Mouse (Mus musculus) forebrain, embryonic 13.5 days (tissue): ENCODE results near the gene Osm. TPM values are rescaled to one million over a fixed set of nuclear protein-coding genes. Genes with fewer than 3 reads are reported as not detected.

Experiments used
- ATAC-seq: fragments of 200-750 bp; cut with Nextera tagmentation; 2 replicates; pipeline ENCODE4 v1.8.0; 2017
- H3K27ac ChIP-seq: fragments of 300-500 bp; sonication (generic); 2 replicates; pipeline ENCODE4 v1.5.1; 2015; ENCODE audit warnings: inconsistent platforms, mild to moderate bottlenecking, moderate library complexity
- H3K27me3 ChIP-seq: fragments of 300-500 bp; sonication (generic); 2 replicates; pipeline ENCODE4 v1.6.1; 2015; ENCODE audit warnings: mild to moderate bottlenecking, inconsistent platforms
- H3K36me3 ChIP-seq: fragments of 300-500 bp; sonication (generic); 2 replicates; pipeline ENCODE4 v1.6.1; 2015; ENCODE audit warnings: mild to moderate bottlenecking, inconsistent platforms; ENCODE audit not compliant: poor library complexity, severe bottlenecking
- H3K4me1 ChIP-seq: fragments of 300-500 bp; sonication (generic); 2 replicates; pipeline ENCODE4 v1.6.1; 2015; ENCODE audit warnings: inconsistent platforms
- H3K4me2 ChIP-seq: fragments of 300-500 bp; sonication (generic); 2 replicates; pipeline ENCODE4 v1.6.1; 2015; ENCODE audit warnings: inconsistent platforms, mild to moderate bottlenecking, moderate library complexity
- H3K4me3 ChIP-seq: fragments of 300-500 bp; sonication (generic); 2 replicates; pipeline ENCODE4 v1.5.1; 2015; ENCODE audit warnings: mild to moderate bottlenecking, inconsistent platforms
- H3K9ac ChIP-seq: fragments of 300-500 bp; sonication (generic); 2 replicates; pipeline ENCODE4 v1.6.1; 2015; ENCODE audit warnings: mild to moderate bottlenecking, inconsistent platforms
- H3K9me3 ChIP-seq: fragments of 300-500 bp; sonication (generic); replicated peaks from 2 replicates; pipeline ENCODE4 v1.6.1; 2016; ENCODE audit warnings: inconsistent platforms
- WGBS: fragments of 180-500 bp; shearing (Covaris S2); methylation state at CpG from one replicate; pipeline ENCODE4 v1.1.7; 2015; 5-methylcytosine and 5-hydroxymethylcytosine counted together
- polyA plus RNA-seq: library from polyadenylated mRNA; unstranded; fragments of >200 nt; fragmentation: Nextera tagmentation; extraction: Ambion mirVana; gene quantifications from 2 replicates; pipeline ENCODE4 v1.2.1, GENCODE M21; 2015

Gene Osm
- polyA plus RNA-seq, 1 experiment from 2014 or later = not detected

DNA sequence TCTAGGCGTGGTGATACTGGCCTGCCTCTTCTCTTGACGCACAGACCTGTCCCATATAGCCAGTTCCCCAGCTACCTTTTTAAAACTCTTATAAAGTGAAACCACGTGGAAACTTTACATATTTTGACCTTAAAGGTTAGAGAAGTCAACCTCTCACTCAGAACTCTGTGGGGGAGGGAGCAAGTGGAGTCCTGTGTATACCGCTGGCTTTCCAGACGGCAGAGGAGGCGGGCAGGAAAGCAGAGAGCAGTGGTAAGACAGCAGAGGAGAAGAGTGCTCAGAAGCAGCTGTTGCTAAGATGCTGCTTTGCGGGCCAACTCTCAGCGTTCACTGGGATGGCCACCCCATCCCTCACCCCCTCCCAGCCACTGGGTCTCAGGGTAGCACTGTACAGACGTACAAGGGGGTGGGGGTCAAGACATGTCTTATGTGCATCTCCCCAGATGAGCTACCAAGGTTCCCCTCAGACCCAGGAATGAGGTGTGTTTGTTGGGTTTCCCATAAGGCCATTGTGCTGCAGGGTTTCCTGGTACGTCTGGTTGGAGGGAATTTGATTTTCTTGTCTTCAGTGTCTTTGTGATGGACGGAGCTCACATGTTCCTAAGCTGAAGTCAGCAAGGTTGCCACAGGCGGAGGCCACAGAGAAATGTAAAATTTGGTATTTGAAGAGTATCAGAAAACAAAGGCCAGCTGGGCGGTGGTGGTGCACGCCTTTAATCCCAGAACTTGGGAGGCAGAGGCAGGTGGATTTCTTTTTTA, 11.2 kb downstream of the Osm start:
- no peaks in the 10 kb centered on the region for H3K9me3 ChIP-seq
- no peak overlapping the region for H3K9ac ChIP-seq
- no peak overlapping the region for H3K4me3 ChIP-seq
- no peak overlapping the region for H3K27ac ChIP-seq
- ATAC-seq = no peak
- WGBS = 81% methylated on average over 14 of the region's 14 CpGs
- no peaks in the 10 kb centered on the region for H3K4me1 ChIP-seq
- H3K36me3 ChIP-seq = no peaks in the 10 kb centered on the region
- no peak overlapping the region for H3K4me2 ChIP-seq
- no peaks in the 10 kb centered on the region for H3K27me3 ChIP-seq

DNA sequence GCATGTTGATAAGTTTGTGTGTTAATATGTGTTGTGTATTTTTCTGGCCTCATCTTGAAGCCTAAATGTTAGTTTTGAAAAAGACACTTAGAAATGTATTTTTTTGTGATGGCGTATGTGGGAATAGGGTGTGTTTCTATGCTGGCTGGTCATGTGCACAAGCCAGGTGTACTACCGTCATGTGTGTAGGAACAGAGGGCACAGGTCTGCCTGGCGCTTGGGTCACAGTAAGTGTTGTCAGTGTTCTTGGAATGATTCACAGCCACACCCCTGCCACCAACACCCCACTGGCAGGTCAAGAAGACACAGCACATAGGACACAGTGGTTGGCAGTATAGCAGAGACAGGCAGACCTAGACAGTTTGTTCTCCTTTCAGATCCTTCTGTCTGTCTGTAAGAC, 12.9 kb downstream of the Osm start:
- no peaks in the 10 kb centered on the region for H3K36me3 ChIP-seq
- no peak overlapping the region for H3K4me3 ChIP-seq
- no peak overlapping the region for H3K27ac ChIP-seq
- ATAC-seq = no peak
- no peaks in the 10 kb centered on the region for H3K27me3 ChIP-seq
- H3K4me1 ChIP-seq = no peaks in the 10 kb centered on the region
- H3K9ac ChIP-seq = no peak overlapping the region
- 98% methylated on average over 3 of the region's 3 CpGs for WGBS
- H3K9me3 ChIP-seq = no peaks in the 10 kb centered on the region
- no peak overlapping the region for H3K4me2 ChIP-seq

DNA sequence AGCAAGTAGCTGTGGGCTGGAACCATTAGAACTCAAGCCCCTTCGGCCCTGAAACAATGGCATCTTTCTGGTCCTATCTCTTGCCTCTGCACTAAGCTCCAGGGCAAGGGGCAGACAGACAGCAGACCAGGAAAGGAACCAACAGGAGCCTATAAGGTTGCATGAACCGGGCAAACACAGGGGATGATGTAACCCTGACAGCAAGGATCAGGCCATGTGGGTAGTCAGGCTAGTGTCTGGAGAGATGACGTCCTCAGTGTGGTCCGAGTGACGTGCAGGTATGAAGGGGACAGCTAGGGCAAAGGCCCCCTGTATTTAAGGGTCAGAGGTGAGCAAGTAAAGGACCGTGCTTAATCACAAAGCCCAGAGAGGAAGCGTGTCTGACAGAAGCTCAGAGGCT, 14.1 kb downstream of the Osm start:
- Histone ChIP-seq H3K27me3 (no peaks in the 10 kb centered on the region), H3K27ac (no peak overlapping the region), H3K4me3 (no peak overlapping the region), H3K9ac (no peak overlapping the region), H3K4me1 (no peaks in the 10 kb centered on the region), H3K36me3 (no peaks in the 10 kb centered on the region), H3K4me2 (no peak overlapping the region), H3K9me3 (no peaks in the 10 kb centered on the region)
- no peak for ATAC-seq
- WGBS = 82% methylated on average over 7 of the region's 7 CpGs

DNA sequence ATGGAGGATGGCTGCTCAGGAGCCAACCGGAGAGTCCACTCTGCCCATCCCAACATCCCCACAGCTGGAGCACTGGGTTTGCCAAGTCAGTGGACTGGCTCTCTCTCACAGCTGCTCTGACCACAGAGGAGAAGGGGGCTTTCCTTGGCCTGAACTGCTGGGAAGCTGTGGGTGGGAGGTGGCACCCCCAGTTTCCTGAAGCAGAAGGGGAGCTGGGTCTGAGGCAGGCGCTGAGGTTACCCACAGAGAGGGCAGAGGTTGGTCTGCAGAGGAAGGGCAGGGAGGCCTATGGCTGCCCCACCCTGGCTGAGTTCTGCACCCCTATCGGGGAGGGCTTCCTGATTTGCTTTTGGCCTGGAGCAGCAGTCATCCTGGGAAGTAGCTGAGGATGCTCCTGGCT, 15.2 kb downstream of the Osm start:
- Histone ChIP-seq H3K27ac (no peak overlapping the region), H3K4me1 (no peaks in the 10 kb centered on the region), H3K9me3 (no peaks in the 10 kb centered on the region), H3K4me3 (no peak overlapping the region), H3K9ac (no peak overlapping the region), H3K4me2 (no peak overlapping the region), H3K36me3 (no peaks in the 10 kb centered on the region), H3K27me3 (no peaks in the 10 kb centered on the region)
- WGBS = 79% methylated on average over 3 of the region's 3 CpGs
- no peak for ATAC-seq

DNA sequence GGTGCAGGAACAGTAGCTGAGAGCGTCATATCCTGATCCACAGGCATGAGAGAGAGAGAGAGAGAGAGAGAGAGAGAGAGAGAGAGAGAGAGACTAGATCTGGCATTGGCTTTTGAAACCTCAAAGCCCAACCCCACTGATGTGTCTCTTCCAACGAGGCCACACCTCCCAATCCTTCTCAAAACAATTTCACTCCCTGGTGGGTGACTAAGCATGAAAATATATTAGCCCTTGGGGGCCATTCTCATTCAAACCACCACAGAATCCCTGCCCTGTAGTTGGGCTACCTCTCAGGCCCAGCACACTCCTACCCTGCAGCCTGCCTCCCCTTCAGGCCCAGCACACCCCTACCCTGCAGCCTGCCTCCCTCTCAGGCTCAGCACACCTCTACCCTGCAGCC, 16.7 kb downstream of the Osm start:
- Histone ChIP-seq H3K4me2 (no peak overlapping the region), H3K27me3 (no peaks in the 10 kb centered on the region), H3K9me3 (no peaks in the 10 kb centered on the region), H3K4me3 (no peak overlapping the region), H3K9ac (no peak overlapping the region), H3K36me3 (no peaks in the 10 kb centered on the region), H3K4me1 (no peaks in the 10 kb centered on the region), H3K27ac (no peak overlapping the region)
- no peak for ATAC-seq
- WGBS = 66% methylated on average over 2 of the region's 2 CpGs

DNA sequence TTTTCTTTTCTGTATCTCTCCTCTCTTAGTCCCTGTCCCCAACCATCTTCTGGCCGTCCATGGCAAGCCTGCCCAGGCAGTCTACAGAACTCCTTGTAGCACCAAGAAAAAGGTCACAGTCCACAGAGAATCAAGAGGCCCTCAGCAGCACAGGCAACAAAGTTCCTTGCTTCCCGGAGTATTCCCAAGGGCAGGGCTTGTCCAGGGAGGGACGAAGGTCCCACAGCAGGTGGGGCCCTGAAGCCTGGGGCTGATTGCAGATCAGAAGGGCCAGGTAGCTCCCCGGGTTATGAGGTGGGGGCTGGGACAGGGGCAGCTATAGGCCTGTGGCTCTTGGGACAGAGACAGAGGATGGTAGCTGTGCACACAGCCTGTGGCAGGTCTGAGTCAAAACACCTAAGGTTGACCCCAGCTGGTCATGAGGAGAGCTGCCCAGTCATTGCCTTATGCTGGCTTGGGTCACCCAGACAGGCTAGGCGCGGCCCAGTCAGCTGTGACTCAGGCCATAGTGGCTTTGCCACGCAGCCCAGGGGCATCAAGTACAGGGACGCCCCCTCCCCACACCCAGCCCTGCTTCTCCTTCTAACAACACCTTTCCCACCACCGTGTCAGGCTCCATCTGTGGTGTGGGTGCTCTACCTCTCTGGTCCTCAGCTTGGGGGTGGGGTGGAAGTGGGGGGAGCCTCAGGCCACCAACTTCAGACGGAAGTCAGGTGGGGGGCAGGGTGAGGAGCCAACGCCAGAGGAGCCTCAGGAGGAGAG, 20.8 kb downstream of the Osm start, which contains the start of gene Lif:
Lif (plus strand) TSS at position 712 of the 762 bp plus-strand sequence.
- no peak within 1 kb of the TSS for H3K9ac ChIP-seq
- no peak within 1 kb of the TSS for H3K4me3 ChIP-seq
- H3K4me1 ChIP-seq = peaks cover 20% of the 10 kb centered on the region
- no peak for ATAC-seq
- H3K4me2 ChIP-seq = no peak within 1 kb of the TSS
- 61% methylated on average over 11 of the region's 11 CpGs for WGBS
- no peak within 1 kb of the TSS for H3K27ac ChIP-seq
- H3K9me3 ChIP-seq = no peaks in the 10 kb centered on the region
- no peaks in the 10 kb centered on the region for H3K27me3 ChIP-seq
- H3K36me3 ChIP-seq = no peaks in the 10 kb centered on the region

DNA sequence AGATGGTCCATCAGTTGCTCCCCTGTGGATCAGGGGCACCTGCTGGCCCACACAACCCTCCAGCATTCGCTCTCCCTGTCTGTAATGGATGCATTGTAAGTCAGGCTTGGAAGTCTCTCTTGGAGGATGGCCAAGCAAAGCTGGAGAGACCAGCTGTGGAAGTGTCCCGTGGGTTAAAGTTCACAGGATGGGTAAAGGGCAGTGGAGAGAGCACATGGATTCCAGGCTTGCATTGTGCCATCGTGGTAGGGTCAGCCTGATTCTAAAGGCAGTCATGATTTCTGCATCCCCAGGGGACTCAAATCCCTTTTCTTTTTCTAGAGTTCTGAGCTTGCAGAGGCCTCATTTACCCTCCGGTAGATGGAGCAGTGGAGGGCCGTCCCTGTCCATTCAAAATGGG, 21.5 kb downstream of the Osm start:
- Histone ChIP-seq H3K9ac (no peak overlapping the region), H3K27ac (no peak overlapping the region), H3K27me3 (no peaks in the 10 kb centered on the region), H3K4me1 (peaks cover 26% of the 10 kb centered on the region), H3K4me3 (no peak overlapping the region), H3K36me3 (no peaks in the 10 kb centered on the region), H3K9me3 (no peaks in the 10 kb centered on the region), H3K4me2 (no peak overlapping the region)
- ATAC-seq = no peak
- WGBS = 59% methylated on average over 5 of the region's 5 CpGs

DNA sequence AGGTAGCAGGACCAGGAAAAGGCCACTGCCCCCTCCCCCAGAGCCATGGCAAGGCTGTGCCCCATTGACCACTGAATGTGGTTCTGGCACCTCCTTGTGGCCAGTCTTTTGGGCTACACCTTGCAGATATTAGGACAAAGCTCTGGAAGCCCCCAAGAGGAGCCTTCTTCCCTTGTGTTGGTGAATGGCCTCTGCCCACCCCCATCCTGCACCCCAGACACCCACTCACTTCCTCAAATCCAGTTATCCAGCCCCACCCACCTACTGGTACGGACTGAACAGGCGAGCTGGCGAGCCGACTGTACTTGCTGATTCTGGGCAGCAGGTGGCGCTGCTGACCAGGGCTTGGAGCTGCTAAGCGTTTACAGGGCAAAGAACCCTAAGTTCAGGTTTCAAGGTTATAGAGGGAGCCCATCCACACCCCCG, 22.4 kb downstream of the Osm start:
- ATAC-seq = peak; percentile 57
- no peaks in the 10 kb centered on the region for H3K36me3 ChIP-seq
- peaks cover 2% of the 10 kb centered on the region; the same call in 1 of the 2 replicates for H3K27me3 ChIP-seq
- H3K4me1 ChIP-seq = peaks cover 26% of the 10 kb centered on the region
- 2% methylated on average over 7 of the region's 7 CpGs for WGBS
- H3K9me3 ChIP-seq = no peaks in the 10 kb centered on the region
- H3K27ac ChIP-seq = no peak overlapping the region
- peak overlapping the region; percentile 41 for H3K4me2 ChIP-seq
- H3K4me3 ChIP-seq = no peak overlapping the region
- H3K9ac ChIP-seq = no peak overlapping the region

DNA sequence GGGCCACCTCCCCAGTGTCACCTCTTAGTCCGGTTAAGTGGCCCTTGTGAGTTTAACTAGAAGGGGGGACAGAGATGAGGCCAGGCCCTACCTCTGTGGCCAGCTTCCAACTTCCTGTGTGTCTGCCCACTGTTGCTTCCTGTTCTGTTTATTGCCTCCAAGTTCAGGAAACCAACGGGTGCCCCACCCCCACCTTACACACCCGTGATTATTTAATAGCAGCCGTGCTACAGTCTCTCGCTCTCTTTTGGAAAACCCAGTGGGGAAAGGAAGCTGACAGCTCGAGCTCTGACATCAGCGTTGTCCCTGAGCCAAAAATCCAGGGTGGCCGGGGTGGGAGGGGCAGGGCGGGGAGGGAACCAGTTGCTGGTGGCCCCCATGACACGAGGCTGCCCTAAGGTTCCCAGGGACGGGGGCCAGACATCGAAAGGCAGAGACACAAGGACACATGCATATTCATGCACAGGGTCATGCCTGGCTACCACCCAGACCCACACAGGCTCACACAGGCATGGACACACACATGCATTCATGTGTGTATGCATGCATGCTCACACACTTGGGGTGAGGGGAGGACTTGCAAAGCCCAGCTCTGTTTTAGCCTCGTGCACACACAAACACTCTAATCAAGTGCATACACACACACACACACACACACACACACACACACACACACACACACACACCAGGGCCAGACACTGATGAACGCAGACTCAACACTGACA, 24.4 kb downstream of the Osm start:
- Histone ChIP-seq H3K4me2 (no peak overlapping the region), H3K4me1 (peaks cover 26% of the 10 kb centered on the region), H3K36me3 (no peaks in the 10 kb centered on the region), H3K4me3 (no peak overlapping the region), H3K27me3 (peaks cover 22% of the 10 kb centered on the region), H3K27ac (no peak overlapping the region), H3K9ac (no peak overlapping the region; the same call in 1 of the 2 replicates), H3K9me3 (no peaks in the 10 kb centered on the region)
- 40% methylated on average over 14 of the region's 14 CpGs for WGBS
- ATAC-seq = 0 out of 2 replicates have a peak, but pooled peaks have one; percentile 43

DNA sequence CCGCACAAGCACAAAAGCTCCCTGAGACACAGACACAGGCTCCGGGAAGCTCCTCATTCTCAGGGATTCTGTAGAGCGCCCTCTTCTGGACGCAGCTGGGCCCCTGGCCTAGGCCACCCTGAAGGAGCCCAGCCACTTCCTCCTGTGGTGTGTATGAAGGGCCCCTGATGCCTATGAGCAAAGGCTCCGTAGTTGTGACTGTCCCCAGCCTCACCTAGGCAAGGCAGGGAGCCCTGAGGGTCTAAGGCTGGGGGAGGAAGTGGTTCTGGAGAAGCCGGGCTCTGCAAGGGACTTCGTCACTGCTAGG, 24.9 kb downstream of the Osm start:
- Histone ChIP-seq H3K9ac (no peak overlapping the region), H3K4me2 (no peak overlapping the region), H3K4me3 (no peak overlapping the region), H3K27ac (no peak overlapping the region), H3K36me3 (no peaks in the 10 kb centered on the region), H3K27me3 (peaks cover 27% of the 10 kb centered on the region), H3K4me1 (peaks cover 26% of the 10 kb centered on the region), H3K9me3 (no peaks in the 10 kb centered on the region)
- ATAC-seq = peak; percentile 12; the same call in 1 of the 2 replicates
- 40% methylated on average over 7 of the region's 7 CpGs for WGBS

DNA sequence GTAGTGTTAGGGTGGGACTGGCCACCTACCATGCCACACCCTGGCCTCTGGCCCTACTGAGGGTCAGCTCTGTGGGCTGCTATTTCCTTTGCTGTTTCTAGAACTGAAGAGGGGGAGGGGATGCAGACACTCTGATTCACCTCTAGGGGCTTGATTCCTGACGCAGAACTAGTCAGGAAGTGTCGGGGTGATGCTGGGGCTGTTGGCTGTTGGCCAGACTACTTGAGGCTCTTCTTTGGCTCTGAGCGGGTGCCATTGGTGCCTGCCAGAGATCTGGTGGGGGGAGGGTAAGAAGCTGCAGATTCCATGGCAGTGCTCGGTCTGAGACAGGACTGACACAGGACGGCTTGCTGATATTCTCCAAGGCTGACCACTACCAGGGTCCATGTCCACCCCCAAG, 25.7 kb downstream of the Osm start:
- no peak overlapping the region for H3K9ac ChIP-seq
- peaks cover 33% of the 10 kb centered on the region for H3K4me1 ChIP-seq
- peak; percentile 45 for ATAC-seq

DNA sequence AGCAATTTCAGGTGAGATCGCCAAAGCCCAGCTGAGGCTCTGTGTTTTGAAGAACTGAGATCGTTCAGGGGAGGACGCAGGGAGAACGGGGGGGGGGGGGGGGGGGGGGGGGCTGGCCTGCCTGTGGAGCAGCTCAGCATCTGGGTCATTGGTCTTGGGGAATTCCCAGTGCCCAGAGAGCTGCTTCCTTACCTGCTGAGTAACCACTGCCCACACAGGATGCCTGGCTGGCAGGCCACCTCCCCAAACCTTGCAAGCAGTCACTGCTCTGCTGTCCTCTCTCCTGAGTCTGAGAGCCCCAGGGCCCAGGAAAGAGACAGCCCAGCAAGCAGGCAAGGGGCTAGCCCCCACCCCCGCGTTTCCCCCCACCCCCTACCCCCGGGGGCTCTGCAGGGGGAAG, 26.6 kb downstream of the Osm start:
- Histone ChIP-seq H3K4me2 (no peak overlapping the region), H3K4me3 (no peak overlapping the region), H3K4me1 (peaks cover 36% of the 10 kb centered on the region), H3K9ac (no peak overlapping the region), H3K27ac (no peak overlapping the region), H3K36me3 (no peaks in the 10 kb centered on the region), H3K9me3 (no peaks in the 10 kb centered on the region), H3K27me3 (peaks cover 44% of the 10 kb centered on the region)
- 18% methylated on average over 6 of the region's 7 CpGs for WGBS
- ATAC-seq = no peak

More for the DNA sequence above, 25.7 kb downstream of the Osm start:
- H3K27me3 ChIP-seq = peaks cover 35% of the 10 kb centered on the region
- H3K36me3 ChIP-seq = no peaks in the 10 kb centered on the region
- 11% methylated on average over 5 of the region's 5 CpGs for WGBS
- no peak overlapping the region for H3K27ac ChIP-seq
- no peak overlapping the region for H3K4me2 ChIP-seq
- no peaks in the 10 kb centered on the region for H3K9me3 ChIP-seq
- H3K4me3 ChIP-seq = no peak overlapping the region
